Mouse (Mus musculus): ENCODE measurements around the gene Sap30l.
"Not testable (repeated sequence)": the region's sequence is repeated elsewhere in the genome, so short reads cannot be mapped to it uniquely, and the experiment has no call there.

Sap30l gene

GRCm38 (mm10) chr11:57800266-57800951 is 1.0 kb upstream of the Sap30l start:
- DNase-seq (ENCODE audit: low spot score) = no peak

GRCm38 (mm10) chr11:57801766-57802510 is 501 bp downstream of the Sap30l start:
- peak; percentile 72 for DNase-seq (ENCODE audit: low spot score)

- DNase-seq (ENCODE audit: low spot score) = no peak
Measured at GRCm38 (mm10) chr11:57802511-57802870, 1.1 kb downstream of the Sap30l start.

- no peak for DNase-seq (ENCODE audit: low spot score)
Measured at GRCm38 (mm10) chr11:57805047-57805446, 3.6 kb downstream of the Sap30l start.

- no peak for DNase-seq (ENCODE audit: low spot score)
Measured at GRCm38 (mm10) chr11:57809017-57809731, 7.7 kb downstream of the Sap30l start.

- DNase-seq (ENCODE audit: low spot score) = no peak
Measured at GRCm38 (mm10) chr11:57809732-57810098, 8.3 kb downstream of the Sap30l start.

- no peak for DNase-seq (ENCODE audit: low spot score)
Measured at GRCm38 (mm10) chr11:57811006-57811405, 9.6 kb downstream of the Sap30l start.

- no peak for DNase-seq (ENCODE audit: low spot score)
Measured at GRCm38 (mm10) chr11:57812212-57812611, 10.8 kb downstream of the Sap30l start.

GRCm38 (mm10) chr11:57813641-57814040 is 12.2 kb downstream of the Sap30l start:
- no peak for DNase-seq (ENCODE audit: low spot score)

- no peak for DNase-seq (ENCODE audit: low spot score)
Measured at GRCm38 (mm10) chr11:57818189-57818588, 16.8 kb downstream of the Sap30l start.

GRCm38 (mm10) chr11:57819999-57820581 is 18.7 kb downstream of the Sap30l start:
- peak; percentile 65 for DNase-seq (ENCODE audit: low spot score)

- not testable (repeated sequence) for DNase-seq (ENCODE audit: low spot score)
Measured at GRCm38 (mm10) chr11:57823159-57823558, 21.7 kb downstream of the Sap30l start.

- DNase-seq (ENCODE audit: low spot score) = no peak
Measured at GRCm38 (mm10) chr11:57823714-57824113, 22.3 kb downstream of the Sap30l start.

- peak; percentile 40 for DNase-seq (ENCODE audit: low spot score)
Measured at GRCm38 (mm10) chr11:57825234-57825633, 23.8 kb downstream of the Sap30l start.

- DNase-seq (ENCODE audit: low spot score) = peak; percentile 36
Measured at GRCm38 (mm10) chr11:57827048-57827914, 25.8 kb downstream of the Sap30l start.

- no peak for DNase-seq (ENCODE audit: low spot score)
Measured at GRCm38 (mm10) chr11:57827915-57828545, 26.6 kb downstream of the Sap30l start.

- DNase-seq (ENCODE audit: low spot score) = no peak
Measured at GRCm38 (mm10) chr11:57828955-57829870, 27.8 kb downstream of the Sap30l start.

- peak; percentile 29 for DNase-seq (ENCODE audit: low spot score)
Measured at GRCm38 (mm10) chr11:57829871-57830775, 28.7 kb downstream of the Sap30l start.

- DNase-seq (ENCODE audit: low spot score) = no peak
Measured at GRCm38 (mm10) chr11:57831281-57831781, 29.9 kb downstream of the Sap30l start.

Data from yolk sac, embryonic 10.5 days (tissue).